Mouse (Mus musculus) layer of hippocampus, postnatal 25 days (tissue): Measurements from ENCODE around the gene Pigg. TPM values are rescaled to one million over a fixed set of nuclear protein-coding genes. Genes with fewer than 3 reads are reported as not detected.

Experiments used
- total RNA-seq, 2 experiments: library from RNA; stranded (reverse); gene quantifications; 2 replicates each; pipeline ENCODE4 v1.2.3; 2021

Pigg gene
- total RNA-seq, 2 experiments from 2014 or later = 10.9 to 11.5 TPM

Other genes with a start within 250 kb of the Pigg start
- gene Mtf2, start 246.9 kb upstream of the Pigg start, total RNA-seq = 10 to 100 TPM; 42.7 to 52.3 TPM
- gene Tmed5, start 180.0 kb upstream of the Pigg start, total RNA-seq = 10 to 100 TPM; 23.0 to 26.0 TPM
- gene Ccdc18, start 179.7 kb upstream of the Pigg start, total RNA-seq = under 1 TPM; 0.96 to 0.99 TPM
- 10 to 100 TPM; 46.1 to 47.8 TPM for gene Dr1, start 43.7 kb upstream of the Pigg start, total RNA-seq
- gene Gm42517, start 55.3 kb downstream of the Pigg start, total RNA-seq = 10 to 100 TPM; 55.4 to 61.2 TPM
- gene Pde6b, start 75.8 kb downstream of the Pigg start, total RNA-seq = under 1 TPM; 0.25 to 0.33 TPM
- gene Atp5k, start 121.8 kb downstream of the Pigg start, total RNA-seq = 100 to 1,000 TPM; 299 to 306 TPM
- gene Mfsd7a, start 136.3 kb downstream of the Pigg start, total RNA-seq = 1 to 10 TPM in 1 of 2 experiments, under 1 TPM in 1; 0.56 to 1.0 TPM
- gene Pcgf3, start 148.6 kb downstream of the Pigg start, total RNA-seq = 10 to 100 TPM; 48.3 to 53.4 TPM
- gene Cplx1, start 237.4 kb downstream of the Pigg start, total RNA-seq = 100 to 1,000 TPM; 519 to 570 TPM